Mouse (Mus musculus) CD4-positive helper T cell, adult 2 months (primary cell): ENCODE data around the gene Ndrg4.

Experiments used
- DNase-seq: peaks from one replicate; pipeline ENCODE4 v3.0.0-alpha.2; 2012; ENCODE audit warnings: low read depth, missing footprints, low spot score

The Ndrg4 gene

GRCm38 (mm10) chr8:95678024-95678611 is 1.3 kb downstream of the Ndrg4 start:
- peak; percentile 48 for DNase-seq

- DNase-seq: no peak
Measured at GRCm38 (mm10) chr8:95688073-95688672, 11.4 kb downstream of the Ndrg4 start.

- no peak for DNase-seq
Measured at GRCm38 (mm10) chr8:95690929-95691541, 14.3 kb downstream of the Ndrg4 start.

- DNase-seq: no peak
Measured at GRCm38 (mm10) chr8:95694631-95695030, 17.9 kb downstream of the Ndrg4 start.

GRCm38 (mm10) chr8:95696661-95697060 is 19.9 kb downstream of the Ndrg4 start:
- no peak for DNase-seq

- DNase-seq: peak; percentile 72
Measured at GRCm38 (mm10) chr8:95697128-95697527, 20.3 kb downstream of the Ndrg4 start.

- no peak for DNase-seq
Measured at GRCm38 (mm10) chr8:95698179-95698578, 21.4 kb downstream of the Ndrg4 start.

GRCm38 (mm10) chr8:95700282-95700681 is 23.5 kb downstream of the Ndrg4 start:
- no peak for DNase-seq

- DNase-seq: no peak
Measured at GRCm38 (mm10) chr8:95701809-95702208, 25.0 kb downstream of the Ndrg4 start.

GRCm38 (mm10) chr8:95702480-95703446 is 26.0 kb downstream of the Ndrg4 start:
- peak; percentile 82 for DNase-seq

GRCm38 (mm10) chr8:95703461-95704260 is 26.9 kb downstream of the Ndrg4 start:
- DNase-seq: peak; percentile 31

GRCm38 (mm10) chr8:95704538-95704937 is 27.8 kb downstream of the Ndrg4 start:
- no peak for DNase-seq

GRCm38 (mm10) chr8:95709579-95709978 is 32.8 kb downstream of the Ndrg4 start:
- DNase-seq: no peak

- no peak for DNase-seq
Measured at GRCm38 (mm10) chr8:95711029-95711428, 34.2 kb downstream of the Ndrg4 start.

GRCm38 (mm10) chr8:95712395-95712794 is 35.6 kb downstream of the Ndrg4 start:
- no peak for DNase-seq

GRCm38 (mm10) chr8:95713100-95714010 is 36.6 kb downstream of the Ndrg4 start:
- DNase-seq: peak; percentile 78

- no peak for DNase-seq
Measured at GRCm38 (mm10) chr8:95714367-95714766, 37.6 kb downstream of the Ndrg4 start.

GRCm38 (mm10) chr8:95714837-95715413 is 38.1 kb downstream of the Ndrg4 start:
- DNase-seq: no peak

- DNase-seq: peak; percentile 90
Measured at GRCm38 (mm10) chr8:95715676-95716531, 39.1 kb downstream of the Ndrg4 start, which contains the start of gene Setd6. TSS of gene Setd6 (plus strand) at chr8:95715881.
